Mouse (Mus musculus): ENCODE data around the gene Prss35.

Prss35 gene

DNA sequence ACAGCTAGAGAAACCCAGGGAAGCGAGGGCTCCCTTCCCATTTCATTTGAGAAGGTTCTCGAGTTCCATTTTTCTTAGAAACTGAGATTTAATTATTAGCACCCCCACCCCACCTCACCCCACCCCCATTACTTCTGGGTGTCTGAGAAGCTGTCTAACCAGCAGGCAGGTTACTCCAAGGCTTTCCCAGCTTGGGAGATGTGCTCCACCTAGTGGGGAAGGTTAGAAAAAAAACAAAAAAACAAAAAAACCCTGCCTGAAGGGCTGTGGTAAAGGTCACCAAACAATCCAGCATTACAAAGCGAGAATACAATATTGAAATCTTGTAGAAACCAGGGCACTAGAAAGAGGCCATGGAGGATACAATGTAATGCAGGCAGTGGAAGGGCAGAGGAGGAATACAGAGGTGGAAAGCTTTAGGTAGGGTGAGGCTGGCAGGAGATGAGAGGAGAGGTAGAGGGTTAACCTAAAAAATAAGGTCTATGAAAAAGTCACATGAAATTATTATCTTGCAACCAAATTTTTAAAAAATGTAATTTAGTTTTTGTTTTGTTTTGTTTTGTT lies 57.2 kb downstream of the Prss35 start:
- 46% methylated on average over 3 of the region's 3 CpGs for WGBS

Measured in cerebral cortex, adult 2 months (tissue).